Comparison of ENCODE assay signal across 30 mouse cellular contexts in genomic region chr2:135837730-135838129, GRCm38 (mm10).
DNase-seq lines count a peak whose midpoint lies in the region; ATAC-seq lines count a peak whose summit lies in the region.
"Had no signal": no experiment of that assay in that cellular context is flagged by ENCODE, and none has a peak within 500 bp of the region (broad histone marks: within the 10 kb centered on the region; RNA-seq: fewer than 3 reads in every experiment).

No protein-coding gene starts in this region.

- H3K27me3 ChIP-seq in heart, embryonic 15.5 days, result no peaks in the 10 kb centered on the region
- H3K27me3 ChIP-seq in midbrain, embryonic 11.5 days (ENCODE audit: control insufficient read depth, insufficient read depth, low read length), result no peaks in the 10 kb centered on the region
- no peaks in the 10 kb centered on the region for H3K27me3 ChIP-seq in midbrain, embryonic 13.5 days
- H3K27me3 ChIP-seq: embryonic facial prominence, embryonic 12.5 days; heart, embryonic 12.5 days; hindbrain, embryonic 13.5 days; limb, embryonic 15.5 days; liver, embryonic 13.5 days; megakaryocyte, embryonic 14.5 days had no signal

- ATAC-seq in heart, embryonic 15.5 days (replicated peaks; ENCODE audit: insufficient number of reproducible peaks, insufficient read depth, low FRiP score, low read depth), result no peak
- ATAC-seq in midbrain, embryonic 11.5 days (ENCODE audit: low FRiP score), result no peak
- no peak for ATAC-seq in midbrain, embryonic 13.5 days
- ATAC-seq: CD4-positive, CD25-positive, alpha-beta regulatory T cell, adult 4 months; forebrain, embryonic 14.5 days; intestine, embryonic 16.5 days; lung, postnatal 0 days had no signal

- peaks cover 29% of the 10 kb centered on the region for H3K4me1 ChIP-seq in heart, embryonic 15.5 days (replicated peaks)
- H3K4me1 ChIP-seq in midbrain, embryonic 11.5 days (ENCODE audit: control insufficient read depth, insufficient read depth, low read length), result no peaks in the 10 kb centered on the region
- H3K4me1 ChIP-seq in midbrain, embryonic 13.5 days (replicated peaks), result 0 out of 2 replicates have a peak, but pooled peaks cover 4% of the 10 kb centered on the region
- H3K4me1 ChIP-seq: embryonic facial prominence, embryonic 12.5 days; hindbrain, embryonic 13.5 days; limb, embryonic 10.5 days; limb, embryonic 15.5 days had no signal

- H3K9ac ChIP-seq in heart, embryonic 15.5 days, result no peak overlapping the region
- H3K9ac ChIP-seq in midbrain, embryonic 11.5 days (ENCODE audit: low read length), result no peak overlapping the region
- H3K9ac ChIP-seq in midbrain, embryonic 13.5 days (replicated peaks), result no peak overlapping the region
- H3K9ac ChIP-seq: embryonic facial prominence, embryonic 12.5 days; heart, embryonic 12.5 days; hindbrain, embryonic 13.5 days; limb, embryonic 15.5 days; liver, embryonic 13.5 days had no signal

- no peaks in the 10 kb centered on the region for H3K9me3 ChIP-seq in heart, embryonic 15.5 days (replicated peaks)
- H3K9me3 ChIP-seq in midbrain, embryonic 11.5 days (ENCODE audit: control insufficient read depth, low read length), result no peaks in the 10 kb centered on the region
- no peaks in the 10 kb centered on the region for H3K9me3 ChIP-seq in midbrain, embryonic 13.5 days
- H3K9me3 ChIP-seq: embryonic facial prominence, embryonic 12.5 days; heart, embryonic 12.5 days; hindbrain, embryonic 13.5 days; limb, embryonic 10.5 days; limb, embryonic 15.5 days; liver, embryonic 13.5 days; megakaryocyte, embryonic 14.5 days had no signal

- DNase-seq in cerebellum, postnatal 10 days, result peak; percentile 33 to 55
- no peak for DNase-seq in cerebellum, adult 11 months
- no peak for DNase-seq in heart, adult 9 months (ENCODE audit: low spot score in 2 of 2)
- peak; percentile 65 for DNase-seq in midbrain, embryonic 11.5 days (ENCODE audit: low spot score, missing footprints)
- peak; percentile 6 for DNase-seq in yolk sac, embryonic 10.5 days (ENCODE audit: low spot score)
- DNase-seq: adrenal gland, postnatal 25 days; cerebellum, postnatal 25 days; layer of hippocampus, postnatal 36 days; liver, embryonic 13.5 days; lung, adult 18-20 months; lung, postnatal 4 days; midbrain, embryonic 14.5 days; right cerebral cortex, adult 18-20 months; right cerebral cortex, postnatal 4 days; thymus, adult 18-20 months; thymus, postnatal 25 days had no signal

- H3K36me3 ChIP-seq in heart, embryonic 15.5 days, result no peaks in the 10 kb centered on the region
- H3K36me3 ChIP-seq in midbrain, embryonic 11.5 days (ENCODE audit: control insufficient read depth, insufficient read depth, low read length), result no peaks in the 10 kb centered on the region
- no peaks in the 10 kb centered on the region for H3K36me3 ChIP-seq in midbrain, embryonic 13.5 days
- H3K36me3 ChIP-seq: embryonic facial prominence, embryonic 12.5 days; heart, embryonic 12.5 days; hindbrain, embryonic 13.5 days; limb, embryonic 10.5 days; limb, embryonic 15.5 days; liver, embryonic 13.5 days had no signal

- H3K27ac ChIP-seq in heart, embryonic 15.5 days, result peak overlapping the region; percentile 34; the same call in 1 of the 2 replicates
- H3K27ac ChIP-seq in midbrain, embryonic 11.5 days (ENCODE audit: low read depth, low read length), result no peak overlapping the region
- no peak overlapping the region for H3K27ac ChIP-seq in midbrain, embryonic 13.5 days
- H3K27ac ChIP-seq: embryonic facial prominence, embryonic 12.5 days; hindbrain, embryonic 13.5 days; kidney, postnatal 0 days; limb, embryonic 10.5 days; limb, embryonic 15.5 days; liver, embryonic 13.5 days; stomach, postnatal 0 days had no signal

- H3K4me2 ChIP-seq in heart, embryonic 15.5 days, result no peak overlapping the region
- H3K4me2 ChIP-seq in midbrain, embryonic 11.5 days, result no peak overlapping the region
- H3K4me2 ChIP-seq in midbrain, embryonic 13.5 days (replicated peaks), result no peak overlapping the region
- H3K4me2 ChIP-seq: embryonic facial prominence, embryonic 12.5 days; hindbrain, embryonic 13.5 days; limb, embryonic 15.5 days; liver, embryonic 13.5 days had no signal

- H3K4me3 ChIP-seq in heart, embryonic 15.5 days, result no peak overlapping the region
- no peak overlapping the region for H3K4me3 ChIP-seq in midbrain, embryonic 11.5 days (ENCODE audit: low read depth, low read length)
- H3K4me3 ChIP-seq in midbrain, embryonic 13.5 days (replicated peaks), result no peak overlapping the region
- H3K4me3 ChIP-seq: embryonic facial prominence, embryonic 12.5 days; heart, embryonic 12.5 days; hindbrain, embryonic 13.5 days; limb, embryonic 10.5 days; limb, embryonic 15.5 days; liver, embryonic 13.5 days; megakaryocyte, embryonic 14.5 days had no signal

- 53% methylated on average over 1 of the region's 1 CpGs for WGBS in heart, embryonic 15.5 days
- WGBS in midbrain, embryonic 11.5 days, result 76% methylated on average over 1 of the region's 1 CpGs
- WGBS in midbrain, embryonic 13.5 days, result 88% methylated on average over 1 of the region's 1 CpGs

Comparison
In these comparisons a context has a peak if more than half of its experiments do, and no peak if none do; other contexts are left out.
1. DNase-seq: peak in cerebellum, postnatal 10 days (2 of 2), midbrain, embryonic 11.5 days (single experiment) and yolk sac, embryonic 10.5 days (single experiment); none in cerebellum, adult 11 months (single experiment) and heart, adult 9 months (0 of 2).